Mouse (Mus musculus) myocyte (in vitro differentiated cells): ENCODE measurements around the gene Sobp. TPM values are rescaled to one million over a fixed set of nuclear protein-coding genes. Genes with fewer than 3 reads are reported as not detected.

ENCODE experiments used
- H3K27me3 ChIP-seq: one replicate; pipeline ENCODE4 v1.6.1; 2011; ENCODE audit not compliant: control insufficient read depth, insufficient read depth, insufficient read length
- H3K36me3 ChIP-seq: one replicate; pipeline ENCODE4 v1.6.1; 2011; ENCODE audit not compliant: control insufficient read depth, insufficient read depth
- H3K4me2 ChIP-seq: one replicate; pipeline ENCODE4 v1.6.1; 2011; ENCODE audit warnings: low read depth, control low read depth
- H3K4me3 ChIP-seq: one replicate; pipeline ENCODE4 v1.5.1; 2011; ENCODE audit warnings: mild to moderate bottlenecking, control low read depth, moderate library complexity
- H3K79me2 ChIP-seq: one replicate; pipeline ENCODE4 v1.6.1; 2011; ENCODE audit not compliant: control insufficient read depth, insufficient read depth
- H3ac ChIP-seq: one replicate; pipeline ENCODE4 v1.6.1; 2011; ENCODE audit not compliant: control insufficient read depth, insufficient read length
- CEBPB ChIP-seq: IDR thresholded peaks from 2 replicates; pipeline ENCODE4 v1.6.1; 2011; ENCODE audit warnings: mild to moderate bottlenecking, moderate library complexity; ENCODE audit not compliant: poor library complexity, insufficient read depth, severe bottlenecking
- E2F4 ChIP-seq: IDR thresholded peaks from one replicate; pipeline ENCODE4 v1.6.1; 2011; ENCODE audit warnings: mild to moderate bottlenecking, control low read depth, moderate library complexity; ENCODE audit not compliant: insufficient read depth
- MAX ChIP-seq: IDR thresholded peaks from one replicate; pipeline ENCODE4 v1.6.1; 2011; ENCODE audit warnings: low read depth, mild to moderate bottlenecking, control low read depth
- MYOD1 ChIP-seq, 3 experiments: IDR thresholded peaks; one replicate each; pipeline ENCODE4 v1.6.1; 2011; ENCODE audit warnings: control low read depth in 2 of 3, low read depth in 2 of 3, mild to moderate bottlenecking in 2 of 3, moderate library complexity in 1 of 3; ENCODE audit not compliant: insufficient read length in 2 of 3, control insufficient read depth in 1 of 3
- MYOG ChIP-seq, 3 experiments: IDR thresholded peaks; one replicate each; pipeline ENCODE4 v1.6.1; 2011; ENCODE audit warnings: control low read depth in 2 of 3, low read depth in 2 of 3, mild to moderate bottlenecking in 2 of 3; ENCODE audit not compliant: insufficient read length in 2 of 3, control insufficient read depth in 1 of 3, insufficient read depth in 1 of 3
- POLR2A ChIP-seq: IDR thresholded peaks from one replicate; pipeline ENCODE4 v1.6.1; 2011; ENCODE audit warnings: low read depth, mild to moderate bottlenecking, control low read depth, moderate library complexity; ENCODE audit not compliant: insufficient read length
- POLR2AphosphoS2 ChIP-seq: IDR thresholded peaks from one replicate; pipeline ENCODE4 v1.6.1; 2011; ENCODE audit warnings: low read depth, control low read depth; ENCODE audit not compliant: insufficient read length
- REST ChIP-seq: IDR thresholded peaks from one replicate; pipeline ENCODE4 v1.6.1; 2011; ENCODE audit warnings: mild to moderate bottlenecking, control low read depth, moderate library complexity; ENCODE audit not compliant: insufficient read depth, insufficient read length
- SRF ChIP-seq: IDR thresholded peaks from one replicate; pipeline ENCODE4 v1.6.1; 2011; ENCODE audit warnings: low read depth; ENCODE audit not compliant: control insufficient read depth, insufficient read length
- TCF12 ChIP-seq: IDR thresholded peaks from one replicate; pipeline ENCODE4 v1.6.1; 2011; ENCODE audit warnings: mild to moderate bottlenecking, control low read depth; ENCODE audit not compliant: poor library complexity, insufficient read depth, severe bottlenecking
- TCF3 ChIP-seq: IDR thresholded peaks from one replicate; pipeline ENCODE4 v1.6.1; 2011; ENCODE audit warnings: low read depth, control low read depth; ENCODE audit not compliant: insufficient read length
- USF1 ChIP-seq: IDR thresholded peaks from one replicate; pipeline ENCODE4 v1.6.1; 2011; ENCODE audit warnings: low read depth, mild to moderate bottlenecking, control low read depth, moderate library complexity
- polyA plus RNA-seq: library from polyadenylated mRNA; unstranded; fragments of >200 nt; fragmentation: generic; extraction: Trizol; gene quantifications from one replicate; pipeline ENCODE4 v1.2.1, GENCODE M21; 2012; ENCODE audit warnings: missing spikeins

The Sobp gene
- polyA plus RNA-seq, 1 experiment = 3.2 TPM

DNA sequence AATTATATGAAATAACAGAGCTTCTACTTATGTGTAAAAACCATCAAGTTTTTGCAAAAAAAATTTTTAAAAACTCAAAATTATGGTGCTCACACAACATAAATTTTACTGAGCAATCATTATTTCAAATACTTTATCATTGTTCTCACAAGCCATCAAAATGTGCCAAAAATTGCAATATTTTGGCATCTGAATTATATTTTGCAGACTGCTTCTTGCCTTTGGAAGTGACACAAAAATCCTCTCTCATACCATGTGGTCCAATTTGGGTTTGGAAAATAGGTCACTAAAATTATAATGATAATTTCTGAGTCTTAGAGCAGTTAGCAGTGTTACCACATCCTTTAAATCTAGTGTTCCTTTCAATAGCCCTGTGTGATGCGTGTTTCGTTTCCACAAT is 9.9 kb downstream of the Sobp start:
- no peak overlapping the region for H3K4me3 ChIP-seq
- no peaks in the 10 kb centered on the region for H3K36me3 ChIP-seq
- no peak for TF ChIP-seq MYOD1 (IDR thresholded peaks at IDR 0.05; ENCODE audit: control insufficient read depth in 1 of 3, insufficient read length in 2 of 3, low read depth in 2 of 3)
- TF ChIP-seq POLR2AphosphoS2 = no peak
- TF ChIP-seq MAX = no peak
- TF ChIP-seq REST = no peak
- no peak for TF ChIP-seq USF1
- no peak for TF ChIP-seq CEBPB
- no peak for TF ChIP-seq TCF12
- no peaks in the 10 kb centered on the region for H3K27me3 ChIP-seq
- H3ac ChIP-seq = no peak overlapping the region
- no peaks in the 10 kb centered on the region for H3K79me2 ChIP-seq
- H3K4me2 ChIP-seq = no peak overlapping the region

DNA sequence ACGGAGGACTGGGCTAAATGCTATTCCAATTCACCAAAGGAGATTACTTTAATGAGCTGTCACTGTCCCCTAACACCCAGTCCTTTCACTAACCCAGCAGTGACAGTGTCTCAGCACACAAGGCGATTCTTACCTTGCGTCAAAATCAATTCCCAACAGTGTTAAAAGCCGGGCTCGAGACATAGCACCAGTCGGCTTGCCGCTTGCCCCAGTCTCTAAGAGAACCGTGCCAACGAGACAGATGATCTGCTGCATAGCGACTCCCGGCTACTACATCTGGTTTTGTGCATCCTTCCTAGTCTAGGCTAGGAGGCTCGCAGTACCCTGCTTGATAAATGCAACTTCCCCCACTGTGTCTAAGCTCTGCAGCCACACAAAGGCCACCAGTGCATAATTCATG is 12.0 kb downstream of the Sobp start:
- H3K79me2 ChIP-seq = no peaks in the 10 kb centered on the region
- no peaks in the 10 kb centered on the region for H3K27me3 ChIP-seq
- H3ac ChIP-seq = no peak overlapping the region
- no peak overlapping the region for H3K4me3 ChIP-seq
- no peak for TF ChIP-seq POLR2A
- TF ChIP-seq E2F4 = no peak
- no peak for TF ChIP-seq TCF3
- no peak for TF ChIP-seq CEBPB
- TF ChIP-seq MYOG (IDR thresholded peaks at IDR 0.05; ENCODE audit: control insufficient read depth in 1 of 3, insufficient read depth in 1 of 3, insufficient read length in 2 of 3, low read depth in 2 of 3) = no peak
- TF ChIP-seq MAX = no peak
- no peak for TF ChIP-seq SRF
- TF ChIP-seq MYOD1 (IDR thresholded peaks at IDR 0.05; ENCODE audit: control insufficient read depth in 1 of 3, insufficient read length in 2 of 3, low read depth in 2 of 3) = no peak
- TF ChIP-seq POLR2AphosphoS2 = no peak
- no peak for TF ChIP-seq TCF12
- TF ChIP-seq USF1 = no peak
- no peak for TF ChIP-seq REST
- H3K4me2 ChIP-seq = no peak overlapping the region
- no peaks in the 10 kb centered on the region for H3K36me3 ChIP-seq

DNA sequence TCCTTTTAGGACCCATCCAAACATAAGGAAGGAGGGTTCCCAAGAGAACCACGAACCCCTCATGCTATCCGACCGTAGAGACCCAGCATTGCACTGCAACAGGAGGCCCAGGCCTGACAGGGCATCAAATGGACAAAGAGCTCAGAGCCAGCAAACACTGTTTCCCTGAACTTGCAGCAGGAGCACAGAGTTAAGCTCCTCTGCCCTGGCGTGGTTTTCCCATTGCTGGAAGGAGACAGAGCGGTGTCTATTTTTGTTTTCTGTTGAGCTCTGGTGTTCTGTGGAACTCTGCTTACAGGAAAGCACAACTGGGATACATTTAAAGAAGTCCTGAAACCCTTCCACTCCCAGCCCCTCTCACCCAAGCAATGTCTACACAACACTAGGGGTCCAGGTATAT is 15.0 kb downstream of the Sobp start:
- TF ChIP-seq REST (no peak), MYOG (IDR thresholded peaks at IDR 0.05; ENCODE audit: control insufficient read depth in 1 of 3, insufficient read depth in 1 of 3, insufficient read length in 2 of 3, low read depth in 2 of 3) (no peak), POLR2AphosphoS2 (no peak), USF1 (no peak), SRF (no peak), E2F4 (no peak), TCF12 (no peak), TCF3 (no peak), MYOD1 (IDR thresholded peaks at IDR 0.05; ENCODE audit: control insufficient read depth in 1 of 3, insufficient read length in 2 of 3, low read depth in 2 of 3) (no peak), MAX (no peak), POLR2A (no peak), CEBPB (no peak)
- Histone ChIP-seq H3K4me2 (no peak overlapping the region), H3ac (no peak overlapping the region), H3K36me3 (no peaks in the 10 kb centered on the region), H3K27me3 (no peaks in the 10 kb centered on the region), H3K79me2 (no peaks in the 10 kb centered on the region), H3K4me3 (no peak overlapping the region)

- Histone ChIP-seq H3K79me2 (no peaks in the 10 kb centered on the region), H3ac (no peak overlapping the region), H3K27me3 (no peaks in the 10 kb centered on the region), H3K36me3 (no peaks in the 10 kb centered on the region), H3K4me3 (no peak overlapping the region), H3K4me2 (no peak overlapping the region)
- no peak for TF ChIP-seq TCF3
- no peak for TF ChIP-seq SRF
- no peak for TF ChIP-seq MAX
- TF ChIP-seq CEBPB = no peak
- TF ChIP-seq USF1 = no peak
- no peak for TF ChIP-seq MYOG (IDR thresholded peaks at IDR 0.05; ENCODE audit: control insufficient read depth in 1 of 3, insufficient read depth in 1 of 3, insufficient read length in 2 of 3, low read depth in 2 of 3)
- TF ChIP-seq REST = no peak
- TF ChIP-seq E2F4 = no peak
- TF ChIP-seq POLR2AphosphoS2 = no peak
- TF ChIP-seq TCF12 = no peak
- no peak for TF ChIP-seq MYOD1 (IDR thresholded peaks at IDR 0.05; ENCODE audit: control insufficient read depth in 1 of 3, insufficient read length in 2 of 3, low read depth in 2 of 3)
Observed at GRCm38 (mm10) chr10:43158917-43159316, 15.4 kb downstream of the Sobp start.

- H3K36me3 ChIP-seq = no peaks in the 10 kb centered on the region
- no peak for TF ChIP-seq REST
- no peak for TF ChIP-seq SRF
- TF ChIP-seq USF1 = no peak
- no peak for TF ChIP-seq MAX
- TF ChIP-seq CEBPB = no peak
- no peak for TF ChIP-seq E2F4
- TF ChIP-seq MYOD1 (IDR thresholded peaks at IDR 0.05; ENCODE audit: control insufficient read depth in 1 of 3, insufficient read length in 2 of 3, low read depth in 2 of 3) = no peak
- TF ChIP-seq MYOG (IDR thresholded peaks at IDR 0.05; ENCODE audit: control insufficient read depth in 1 of 3, insufficient read depth in 1 of 3, insufficient read length in 2 of 3, low read depth in 2 of 3) = no peak
- H3K79me2 ChIP-seq = no peaks in the 10 kb centered on the region
- H3K4me3 ChIP-seq = no peak overlapping the region
- no peak overlapping the region for H3K4me2 ChIP-seq
- no peak overlapping the region for H3ac ChIP-seq
- no peaks in the 10 kb centered on the region for H3K27me3 ChIP-seq
Observed at GRCm38 (mm10) chr10:43155046-43155560, 19.2 kb downstream of the Sobp start.
